Mouse (Mus musculus): ENCODE measurements at regions not wholly inside any gene's neighbourhood (a gene's known extent, or its start where the extent isn't known, plus 50 kb on each side); places are given as distances from the start of the nearest gene placed in this dataset.
A peak's percentile ranks its signal among the peaks of the same experiment; 100 is the strongest.

DNA sequence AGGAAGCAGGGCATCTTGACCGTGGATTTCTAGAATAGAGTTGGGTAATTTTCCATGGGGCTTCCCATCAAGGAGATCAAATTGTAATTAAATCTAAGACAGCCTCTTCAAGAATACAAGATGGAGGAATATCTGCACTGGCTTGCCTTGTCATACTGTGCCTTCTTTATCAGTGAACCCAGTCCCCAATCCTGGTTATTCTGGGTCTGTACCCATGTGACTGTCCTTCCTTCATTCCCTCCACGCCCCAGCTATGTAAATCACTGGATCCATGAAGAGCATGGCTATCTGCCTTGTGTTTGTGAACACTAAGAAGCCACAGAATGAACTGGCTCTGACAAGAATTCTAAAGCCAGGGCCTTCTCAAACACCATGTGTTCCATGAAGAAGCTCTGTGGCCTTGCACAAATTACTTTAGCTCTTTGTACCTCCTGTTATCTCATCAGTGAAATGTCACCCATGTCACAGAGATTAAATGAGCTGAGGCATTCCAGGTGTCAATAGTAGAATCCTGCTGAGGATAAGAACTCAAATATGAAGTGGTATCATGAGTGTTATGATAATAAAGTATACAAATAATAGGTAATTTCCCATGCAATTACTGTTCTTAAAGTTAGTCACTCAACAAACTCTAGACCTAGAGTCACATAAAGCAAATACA lies 637.0 kb upstream of the Cdh11 start:
- Histone ChIP-seq H3K27ac (replicated peaks) (no peak overlapping the region), H3K4me3 (no peak overlapping the region), H3K9ac (replicated peaks) (no peak overlapping the region), H3K4me2 (replicated peaks) (no peak overlapping the region), H3K4me1 (no peaks in the 10 kb centered on the region), H3K9me3 (no peaks in the 10 kb centered on the region), H3K36me3 (no peaks in the 10 kb centered on the region), H3K27me3 (no peaks in the 10 kb centered on the region)
- ATAC-seq (ENCODE audit: low FRiP score, low read depth), result no peak
- WGBS, result 89% methylated on average over 2 of the region's 2 CpGs

DNA sequence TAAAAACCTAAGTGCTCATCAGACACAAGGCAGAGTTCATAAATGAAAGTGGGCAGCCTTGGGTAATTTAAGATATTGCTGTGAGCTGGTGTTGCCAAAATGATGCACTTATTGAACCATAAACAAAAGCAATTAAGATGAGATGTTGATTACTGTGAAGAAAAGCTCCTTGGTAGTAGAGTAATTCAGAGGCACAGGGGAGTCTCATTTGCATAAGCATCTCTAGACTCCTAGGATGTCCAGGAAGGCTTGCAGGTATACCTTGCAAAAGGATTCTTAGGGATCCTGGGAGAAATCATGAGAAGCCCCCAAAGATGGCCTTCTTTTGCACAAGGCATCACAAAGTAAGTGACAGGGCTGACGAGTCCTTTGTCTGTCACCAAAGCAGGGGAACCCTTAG lies 640.5 kb upstream of the Cdh11 start:
- Histone ChIP-seq H3K9me3 (no peaks in the 10 kb centered on the region), H3K9ac (replicated peaks) (no peak overlapping the region)

DNA sequence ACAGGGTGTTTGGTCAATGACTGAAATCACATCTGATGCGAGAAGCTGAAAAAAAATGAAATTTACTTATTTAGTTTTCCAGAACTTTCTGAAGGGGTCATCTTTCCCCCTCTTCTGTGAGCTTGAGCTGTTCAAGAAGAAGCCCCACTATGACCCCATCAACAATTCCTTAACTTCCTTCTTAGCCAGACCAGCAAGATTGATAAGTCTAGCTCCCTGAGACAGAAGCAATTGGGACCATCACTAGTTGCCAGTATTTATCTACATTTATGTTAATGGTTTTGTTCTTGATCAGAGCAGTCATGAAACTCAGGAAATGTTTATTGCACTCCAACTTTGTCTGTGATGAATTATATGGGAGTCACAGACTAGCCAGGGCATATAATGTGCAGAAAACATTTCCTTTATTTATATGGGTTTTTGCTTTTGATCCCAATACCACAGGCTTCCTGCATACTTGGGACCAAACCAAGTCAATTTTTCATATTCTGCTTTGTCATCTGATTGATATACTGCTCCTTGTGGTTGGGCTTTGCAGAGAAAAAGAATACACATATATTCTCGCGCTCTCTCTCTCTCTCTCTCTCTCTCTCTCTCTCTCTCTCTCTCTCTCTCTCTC lies 645.5 kb upstream of the Cdh11 start:
- no peak overlapping the region for H3K4me3 ChIP-seq
- ATAC-seq (ENCODE audit: low FRiP score, low read depth), result no peak

More for the DNA sequence above, 640.5 kb upstream of the Cdh11 start:
- Histone ChIP-seq H3K4me3 (no peak overlapping the region), H3K4me2 (replicated peaks) (no peak overlapping the region), H3K4me1 (no peaks in the 10 kb centered on the region), H3K27me3 (no peaks in the 10 kb centered on the region), H3K27ac (replicated peaks) (no peak overlapping the region), H3K36me3 (no peaks in the 10 kb centered on the region)
- ATAC-seq (ENCODE audit: low FRiP score, low read depth), result no peak
- 84% methylated on average over 1 of the region's 1 CpGs for WGBS

DNA sequence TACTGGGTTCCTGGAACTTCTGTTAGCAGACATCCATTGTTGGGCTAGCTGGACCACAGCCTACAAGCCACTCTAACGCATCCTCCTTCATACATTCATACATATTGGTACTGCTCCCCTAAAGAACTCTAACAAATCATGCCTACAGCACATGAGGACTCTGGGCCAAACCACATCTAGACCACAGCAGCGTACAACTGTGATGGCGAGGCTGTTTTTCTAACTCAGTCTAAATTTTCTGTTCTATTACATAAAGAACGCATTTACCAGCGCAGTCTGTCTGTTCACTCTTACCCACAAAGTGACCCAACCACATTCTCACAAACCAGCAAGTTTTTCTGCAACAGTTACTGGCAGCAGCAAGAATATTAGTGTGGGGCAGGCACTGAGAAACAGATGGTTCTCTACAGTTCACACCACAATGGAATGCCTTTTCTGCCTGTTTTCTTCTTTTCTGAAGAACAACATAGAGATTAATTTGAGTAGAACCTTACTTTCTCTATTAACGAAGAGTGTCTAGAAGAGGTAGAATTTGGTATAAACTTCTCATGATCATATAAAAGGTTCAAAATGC lies 648.2 kb upstream of the Cdh11 start:
- no peaks in the 10 kb centered on the region for H3K36me3 ChIP-seq

More for the DNA sequence above, 645.5 kb upstream of the Cdh11 start:
- Histone ChIP-seq H3K4me2 (replicated peaks) (no peak overlapping the region), H3K4me1 (no peaks in the 10 kb centered on the region), H3K9me3 (no peaks in the 10 kb centered on the region), H3K36me3 (no peaks in the 10 kb centered on the region), H3K27me3 (no peaks in the 10 kb centered on the region; the same call in 1 of the 2 replicates), H3K9ac (replicated peaks) (no peak overlapping the region), H3K27ac (replicated peaks) (no peak overlapping the region)
- WGBS, result 96% methylated on average over 3 of the region's 3 CpGs

DNA sequence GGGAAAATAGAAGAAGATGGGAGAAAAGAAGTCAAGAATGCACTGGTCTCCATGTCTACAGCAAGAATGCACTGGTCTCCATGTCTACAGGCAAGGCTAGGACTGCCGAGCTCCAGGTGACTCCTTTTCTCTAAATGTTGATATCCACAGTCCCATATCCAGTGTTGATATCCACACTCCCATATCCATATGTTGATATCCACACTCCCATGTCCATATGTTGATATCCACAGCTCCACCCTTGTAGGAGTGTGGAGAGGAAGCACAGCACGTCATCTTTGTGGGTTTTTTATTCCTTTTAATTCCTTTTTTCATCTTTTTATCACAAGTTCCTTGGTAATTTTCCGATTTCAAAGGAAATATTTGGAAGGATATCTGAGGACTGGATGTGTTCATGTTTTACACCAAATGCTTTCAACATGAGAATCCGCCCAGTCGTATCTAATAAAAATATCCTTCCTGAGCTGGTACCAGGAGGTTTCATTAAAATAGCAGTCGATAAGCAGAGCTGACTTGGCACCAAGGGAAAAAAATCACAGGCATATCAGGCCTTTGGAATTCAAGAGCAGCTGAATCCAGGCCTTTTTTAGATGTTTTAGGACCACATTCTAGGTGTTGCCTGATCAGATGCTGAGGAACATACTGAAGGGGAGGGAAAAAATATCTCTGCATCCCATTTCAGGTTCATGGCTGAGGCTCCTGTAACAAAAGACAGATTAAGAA lies 653.7 kb upstream of the Cdh11 start:
- no peaks in the 10 kb centered on the region for H3K9me3 ChIP-seq
- ATAC-seq (ENCODE audit: low FRiP score, low read depth), result no peak
- H3K9ac ChIP-seq (replicated peaks), result no peak overlapping the region
- H3K4me3 ChIP-seq, result no peak overlapping the region
- H3K4me1 ChIP-seq, result peaks cover 10% of the 10 kb centered on the region; the same call in 1 of the 2 replicates
- peaks cover 10% of the 10 kb centered on the region; the same call in 1 of the 2 replicates for H3K27me3 ChIP-seq
- no peaks in the 10 kb centered on the region for H3K36me3 ChIP-seq
- H3K4me2 ChIP-seq (replicated peaks), result no peak overlapping the region
- no peak overlapping the region for H3K27ac ChIP-seq (replicated peaks)
- 86% methylated on average over 6 of the region's 6 CpGs for WGBS

More for the DNA sequence above, 648.2 kb upstream of the Cdh11 start:
- H3K4me2 ChIP-seq (replicated peaks), result no peak overlapping the region
- no peak overlapping the region for H3K9ac ChIP-seq (replicated peaks)
- no peak overlapping the region for H3K27ac ChIP-seq (replicated peaks)
- no peak overlapping the region for H3K4me3 ChIP-seq
- no peaks in the 10 kb centered on the region for H3K4me1 ChIP-seq
- no peaks in the 10 kb centered on the region for H3K9me3 ChIP-seq
- no peaks in the 10 kb centered on the region; the same call in 1 of the 2 replicates for H3K27me3 ChIP-seq
- 93% methylated on average over 6 of the region's 6 CpGs for WGBS
- no peak for ATAC-seq (ENCODE audit: low FRiP score, low read depth)

DNA sequence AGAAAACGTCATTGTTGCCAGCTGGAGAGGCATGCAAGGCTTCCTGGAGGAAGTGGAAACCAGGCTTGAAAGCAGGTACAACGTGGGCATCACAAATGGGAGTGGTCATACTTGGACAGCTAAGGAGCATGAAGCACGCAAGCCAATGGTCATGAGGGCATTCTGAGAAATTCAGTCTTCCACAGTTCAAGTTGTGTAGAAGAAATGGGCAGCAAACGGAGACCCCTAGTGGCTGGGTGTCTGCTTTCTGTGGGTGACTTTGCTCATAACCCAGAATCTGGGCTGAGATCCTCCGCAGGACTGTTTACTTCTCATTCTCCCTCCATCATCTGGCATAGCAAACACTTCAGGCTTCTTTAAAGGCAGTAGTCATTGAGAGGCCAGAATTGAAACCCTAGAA lies 655.7 kb upstream of the Cdh11 start:
- no peaks in the 10 kb centered on the region for H3K9me3 ChIP-seq

DNA sequence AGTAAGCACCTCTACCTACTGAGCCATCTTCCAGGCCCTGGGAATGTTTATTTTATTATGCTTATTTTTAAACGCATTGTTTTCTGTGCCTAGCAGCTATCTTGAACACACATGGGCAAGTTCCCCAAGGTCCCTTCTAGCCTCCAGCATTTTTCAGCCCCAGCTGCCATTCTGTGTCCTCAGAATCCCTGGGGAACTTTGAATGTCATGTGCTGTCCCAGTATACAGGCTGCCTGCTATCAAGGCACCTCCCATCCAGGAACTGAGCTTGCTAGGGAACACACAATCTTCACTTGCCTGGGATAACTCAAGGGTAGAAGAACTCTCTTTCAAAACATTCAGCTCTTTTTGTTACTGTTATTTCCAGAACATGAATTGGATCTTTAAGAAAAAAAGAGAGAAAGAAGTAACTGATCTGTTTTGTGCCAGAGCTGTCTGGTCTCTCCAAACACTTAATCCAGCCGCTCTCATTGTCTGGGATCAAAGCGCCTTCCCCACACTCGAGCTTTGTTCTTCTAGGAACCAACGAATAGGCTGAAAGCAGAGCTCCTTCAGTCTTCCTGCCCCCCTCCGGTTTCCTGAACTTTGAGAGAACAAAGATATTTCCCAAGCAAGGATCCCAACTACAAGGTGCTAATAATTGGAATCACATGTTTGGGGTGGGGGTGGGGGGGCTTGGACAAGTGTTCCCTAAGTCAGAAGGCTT lies 657.1 kb upstream of the Cdh11 start:
- H3K9me3 ChIP-seq, result no peaks in the 10 kb centered on the region
- H3K27ac ChIP-seq (replicated peaks), result no peak overlapping the region
- no peaks in the 10 kb centered on the region for H3K36me3 ChIP-seq
- H3K4me3 ChIP-seq, result no peak overlapping the region
- WGBS, result 9% methylated on average over 6 of the region's 6 CpGs
- no peak overlapping the region for H3K9ac ChIP-seq (replicated peaks)
- H3K4me2 ChIP-seq (replicated peaks), result no peak overlapping the region
- H3K4me1 ChIP-seq, result peaks cover 10% of the 10 kb centered on the region; the same call in 1 of the 2 replicates
- ATAC-seq (ENCODE audit: low FRiP score, low read depth), result peak; percentile 73
- H3K27me3 ChIP-seq, result peaks cover 27% of the 10 kb centered on the region

More for the DNA sequence above, 655.7 kb upstream of the Cdh11 start:
- Histone ChIP-seq H3K9ac (replicated peaks) (no peak overlapping the region), H3K27me3 (peaks cover 27% of the 10 kb centered on the region), H3K4me2 (replicated peaks) (no peak overlapping the region), H3K4me1 (peaks cover 10% of the 10 kb centered on the region; the same call in 1 of the 2 replicates), H3K27ac (replicated peaks) (no peak overlapping the region), H3K36me3 (no peaks in the 10 kb centered on the region), H3K4me3 (no peak overlapping the region)
- no peak for ATAC-seq (ENCODE audit: low FRiP score, low read depth)
- 69% methylated on average over 5 of the region's 5 CpGs for WGBS

DNA sequence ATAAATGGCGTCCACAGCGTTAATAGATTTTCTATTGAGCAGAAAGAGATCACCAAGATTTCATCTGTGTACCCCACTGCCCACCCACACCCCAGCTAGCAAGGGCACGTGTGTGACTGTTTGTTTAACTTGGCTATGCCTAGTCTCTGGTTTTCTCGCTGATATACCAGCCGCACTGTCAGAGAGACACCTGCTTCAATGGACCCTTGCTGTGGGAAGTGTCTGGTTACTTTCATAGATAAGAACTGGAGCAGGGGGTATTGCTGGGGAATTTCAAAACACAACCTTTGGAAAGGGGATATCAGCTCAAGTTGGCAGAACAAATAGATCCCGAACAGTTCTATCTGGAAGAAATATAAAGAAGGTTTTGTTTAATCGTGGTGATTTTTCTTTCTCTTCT lies 656.8 kb upstream of the Cdh5 start:
- Histone ChIP-seq H3K9me3 (no peaks in the 10 kb centered on the region), H3K9ac (replicated peaks) (no peak overlapping the region), H3K4me3 (no peak overlapping the region), H3K4me1 (peaks cover 10% of the 10 kb centered on the region; the same call in 1 of the 2 replicates), H3K27me3 (peaks cover 32% of the 10 kb centered on the region), H3K27ac (replicated peaks) (no peak overlapping the region), H3K4me2 (replicated peaks) (no peak overlapping the region), H3K36me3 (no peaks in the 10 kb centered on the region)
- no peak for ATAC-seq (ENCODE audit: low FRiP score, low read depth)
- 58% methylated on average over 7 of the region's 7 CpGs for WGBS

DNA sequence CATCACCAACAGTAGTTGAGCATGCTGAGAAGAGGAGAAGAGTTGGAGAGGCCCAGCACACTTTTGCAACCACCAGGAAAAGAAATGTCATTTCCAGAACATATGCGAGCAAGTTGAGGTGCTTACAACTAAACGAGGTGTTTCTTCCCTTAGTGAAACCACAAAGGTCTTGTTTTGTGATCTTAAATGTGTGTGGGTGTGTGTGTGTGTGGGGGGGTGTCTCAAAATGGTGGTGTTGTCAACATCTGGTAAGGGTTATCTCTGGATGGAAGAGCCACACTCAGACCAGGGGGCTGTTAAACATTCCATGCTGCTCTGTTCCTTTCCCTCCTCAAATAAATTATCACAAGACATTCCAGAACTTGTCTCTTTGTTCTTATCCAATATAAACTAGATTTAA lies 656.0 kb upstream of the Cdh5 start:
- H3K9ac ChIP-seq (replicated peaks), result no peak overlapping the region
- no peak for ATAC-seq (ENCODE audit: low FRiP score, low read depth)
- no peaks in the 10 kb centered on the region for H3K9me3 ChIP-seq
- no peak overlapping the region for H3K27ac ChIP-seq (replicated peaks)
- 87% methylated on average over 2 of the region's 2 CpGs for WGBS
- peaks cover 10% of the 10 kb centered on the region; the same call in 1 of the 2 replicates for H3K4me1 ChIP-seq
- H3K4me3 ChIP-seq, result no peak overlapping the region
- H3K27me3 ChIP-seq, result peaks cover 35% of the 10 kb centered on the region
- H3K36me3 ChIP-seq, result no peaks in the 10 kb centered on the region
- H3K4me2 ChIP-seq (replicated peaks), result no peak overlapping the region

DNA sequence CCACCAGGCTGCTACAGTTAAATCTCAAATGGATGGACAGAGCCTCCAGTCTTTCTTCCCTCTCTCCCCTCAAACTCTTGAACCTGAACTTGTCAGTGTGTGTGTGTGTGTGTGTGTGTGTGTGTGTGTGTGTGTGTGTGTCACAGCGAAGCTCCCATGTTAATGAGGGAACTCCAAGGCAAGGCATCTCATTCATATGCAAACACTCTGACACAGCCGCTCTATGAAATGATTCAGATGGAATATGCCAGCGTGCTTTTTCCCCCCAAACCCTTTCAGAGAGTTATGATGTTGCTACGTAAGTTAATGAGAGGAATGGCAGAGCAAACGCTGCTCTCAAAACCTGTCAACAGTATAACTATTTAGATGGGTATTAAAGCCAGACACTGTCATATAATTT lies 653.5 kb upstream of the Cdh5 start:
- no peak overlapping the region for H3K27ac ChIP-seq (replicated peaks)
- H3K4me2 ChIP-seq (replicated peaks), result no peak overlapping the region
- H3K4me3 ChIP-seq, result no peak overlapping the region
- H3K4me1 ChIP-seq, result peaks cover 7% of the 10 kb centered on the region; the same call in 1 of the 2 replicates
- 70% methylated on average over 4 of the region's 5 CpGs for WGBS
- H3K9me3 ChIP-seq, result no peaks in the 10 kb centered on the region
- H3K27me3 ChIP-seq, result peaks cover 32% of the 10 kb centered on the region
- H3K36me3 ChIP-seq, result no peaks in the 10 kb centered on the region
- no peak for ATAC-seq (ENCODE audit: low FRiP score, low read depth)
- no peak overlapping the region for H3K9ac ChIP-seq (replicated peaks)

DNA sequence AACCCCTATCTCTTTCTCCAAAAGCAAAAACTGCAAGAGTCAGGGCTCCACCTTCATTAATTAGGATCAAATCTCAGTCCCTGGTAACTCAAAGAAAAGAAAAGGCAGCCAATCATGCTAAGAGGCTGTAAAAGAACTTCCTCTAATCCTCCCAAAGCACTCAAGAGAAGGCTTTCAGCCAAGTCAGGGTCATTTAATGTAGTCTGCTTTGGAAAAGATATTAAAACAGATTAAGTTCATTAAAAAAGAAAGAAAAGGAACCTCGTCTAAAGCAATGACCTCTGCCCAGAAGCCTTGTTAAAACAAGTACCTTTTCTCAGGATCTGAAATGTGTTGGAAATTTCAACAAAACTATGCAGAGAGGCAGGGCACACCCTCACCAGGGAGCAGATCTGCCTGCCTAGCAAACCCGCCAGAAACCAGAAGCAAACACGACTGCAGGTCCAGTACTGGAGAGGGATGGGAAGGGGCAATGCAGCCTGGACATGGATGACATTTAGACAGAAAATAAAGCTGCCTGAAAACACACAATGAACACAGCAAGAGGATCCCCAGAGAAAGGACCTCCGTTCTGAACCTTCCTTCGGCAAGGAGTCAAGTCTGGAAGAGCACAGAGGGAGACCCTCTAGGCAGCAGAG lies 649.9 kb upstream of the Cdh5 start:
- H3K9me3 ChIP-seq, result no peaks in the 10 kb centered on the region
- no peak for ATAC-seq (ENCODE audit: low FRiP score, low read depth)
- no peak overlapping the region for H3K4me2 ChIP-seq (replicated peaks)
- 0 out of 2 replicates have a peak, but pooled peaks cover 5% of the 10 kb centered on the region for H3K4me1 ChIP-seq
- no peak overlapping the region for H3K27ac ChIP-seq (replicated peaks)
- H3K27me3 ChIP-seq, result peaks cover 19% of the 10 kb centered on the region; the same call in 1 of the 2 replicates
- H3K36me3 ChIP-seq, result no peaks in the 10 kb centered on the region
- no peak overlapping the region for H3K4me3 ChIP-seq
- 15% methylated on average over 5 of the region's 5 CpGs for WGBS
- H3K9ac ChIP-seq (replicated peaks), result no peak overlapping the region
